Mouse (Mus musculus): ENCODE data around the gene Eif4enif1.

Eif4enif1 gene

DNA sequence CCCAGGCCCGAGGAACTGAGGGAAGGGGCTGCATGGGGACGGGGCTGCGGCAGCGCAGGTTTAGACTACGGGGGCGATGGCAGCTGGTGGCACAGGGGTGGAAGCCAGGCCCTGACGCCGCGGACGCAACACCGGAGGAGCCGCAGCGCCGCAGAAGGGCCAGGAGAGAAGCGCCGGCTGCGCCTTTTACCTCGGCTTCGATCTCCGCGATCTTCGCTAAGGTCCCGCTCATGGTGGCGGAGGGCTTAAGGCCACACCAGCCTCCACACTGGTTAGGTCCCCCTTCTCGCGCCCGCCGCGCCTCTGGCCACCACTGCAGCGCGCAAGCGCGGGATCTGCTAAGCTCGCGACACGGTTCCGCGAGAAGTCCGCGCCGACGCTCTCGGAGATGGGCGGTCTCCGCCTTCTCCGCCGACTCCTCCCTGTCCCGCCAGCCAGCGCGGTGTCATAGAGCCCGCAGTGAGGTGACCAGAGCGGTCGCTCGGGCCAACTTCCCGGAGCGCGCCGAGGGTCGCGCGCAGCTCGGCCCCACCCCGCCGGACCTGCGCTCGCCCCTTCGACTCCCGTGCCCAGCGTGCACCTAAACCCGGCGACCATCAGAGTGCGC lies 64.0 kb downstream of the Eif4enif1 start, which contains the start of gene Drg1:
Gene Drg1 (minus strand): TSS at position 337 of the 607 bp plus-strand sequence.
- DNase-seq (ENCODE audit: low read depth, low spot score) = peak; percentile 99

DNA sequence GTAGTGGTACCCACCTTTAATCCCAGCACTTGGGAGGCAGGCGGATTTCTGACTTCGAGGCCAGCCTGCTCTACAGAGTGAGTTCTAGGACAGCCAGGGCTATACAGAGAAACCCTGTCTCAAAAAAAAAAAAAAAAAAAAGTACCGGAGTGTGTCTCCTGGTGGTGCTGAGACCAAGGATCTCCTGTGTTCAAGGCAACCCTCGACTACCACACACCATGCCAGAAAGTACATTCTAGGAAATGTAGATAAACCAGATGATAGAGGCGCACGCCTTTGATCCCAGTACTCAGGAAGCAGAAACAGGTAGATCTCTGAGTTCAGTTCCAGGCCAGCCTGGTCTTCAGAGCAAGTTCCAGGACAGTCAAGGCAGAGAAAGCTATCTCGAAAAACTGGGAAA lies 64.9 kb downstream of the Eif4enif1 start:
- peak; percentile 18 for DNase-seq (ENCODE audit: low read depth, low spot score)

DNA sequence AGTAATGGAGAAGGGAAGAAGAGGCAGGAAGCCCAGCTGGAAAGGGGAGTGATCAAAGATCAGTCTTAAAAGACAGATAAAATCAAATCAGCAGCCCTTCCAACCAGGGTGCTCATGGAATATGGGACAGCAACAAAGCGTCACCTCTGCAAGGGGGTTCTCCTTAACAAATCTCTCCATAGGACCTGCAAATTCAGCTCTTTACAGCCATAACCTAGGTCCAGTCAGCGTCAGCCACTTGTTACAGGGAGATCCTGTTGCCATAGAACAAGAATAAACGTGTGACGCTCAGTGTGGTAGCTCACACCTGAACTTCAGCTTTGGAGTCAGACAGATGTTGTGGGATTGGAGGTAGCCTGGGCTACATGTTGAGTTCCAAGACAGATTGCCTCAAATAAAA lies 67.0 kb downstream of the Eif4enif1 start:
- DNase-seq (ENCODE audit: low read depth, low spot score) = no peak

DNA sequence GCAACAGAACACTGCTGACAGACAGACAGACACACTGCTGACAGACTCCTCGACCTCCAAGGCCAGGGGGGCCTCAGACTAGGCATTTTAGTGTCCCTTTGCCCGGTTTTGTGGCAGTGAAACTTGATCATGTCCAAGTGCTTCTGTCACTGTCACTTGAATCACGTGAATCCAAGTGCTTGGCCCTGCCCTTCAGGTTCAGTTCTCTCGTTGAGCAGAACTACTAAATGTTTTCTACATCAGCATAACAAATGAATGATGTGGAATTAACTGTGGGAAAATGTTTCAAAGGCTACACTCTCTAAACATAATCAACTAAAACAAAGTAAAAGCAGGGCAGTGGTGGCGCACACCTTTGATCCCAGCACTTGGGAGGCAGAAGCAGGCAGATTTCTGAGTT lies 76.2 kb downstream of the Eif4enif1 start:
- DNase-seq (ENCODE audit: low read depth, low spot score) = peak; percentile 71

DNA sequence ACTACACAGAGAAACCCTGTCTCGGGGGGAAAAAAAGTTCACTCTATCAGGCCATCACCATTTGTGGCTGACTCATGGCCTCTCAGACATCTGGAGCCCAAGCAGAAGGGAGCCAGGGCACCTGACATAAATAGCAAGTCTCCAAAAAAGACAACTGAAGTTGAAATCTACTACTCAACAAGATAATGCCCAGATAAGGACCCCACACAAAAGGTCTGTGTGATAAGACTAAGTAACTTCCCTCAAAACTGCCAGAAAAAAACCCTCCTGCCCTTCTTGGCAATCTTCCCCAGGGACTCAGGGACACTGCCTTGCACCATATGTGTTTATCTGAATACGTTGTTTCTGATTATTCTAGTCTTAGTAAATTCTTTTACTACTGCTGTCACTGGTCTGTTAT lies 77.5 kb downstream of the Eif4enif1 start:
- DNase-seq (ENCODE audit: low read depth, low spot score) = no peak

DNA sequence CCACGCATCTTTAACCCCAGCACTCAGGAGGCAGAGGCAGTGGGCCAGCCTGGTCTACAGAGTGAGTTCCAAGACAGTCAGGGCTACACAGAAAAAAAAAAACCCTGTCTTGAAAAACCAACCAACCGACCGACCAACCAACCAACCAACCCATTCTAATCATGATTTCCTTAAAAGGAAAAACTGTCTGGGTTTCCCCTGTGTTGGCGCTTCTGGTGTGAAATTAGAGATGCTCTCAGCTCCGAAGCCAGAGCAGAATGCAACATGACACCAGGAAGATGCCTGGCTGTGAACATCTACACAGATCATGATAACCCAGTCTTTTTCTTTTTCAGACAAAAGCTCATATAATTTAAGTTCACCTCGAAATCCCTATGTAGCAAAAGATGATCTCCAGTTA lies 80.7 kb downstream of the Eif4enif1 start:
- no peak for DNase-seq (ENCODE audit: low read depth, low spot score)

DNA sequence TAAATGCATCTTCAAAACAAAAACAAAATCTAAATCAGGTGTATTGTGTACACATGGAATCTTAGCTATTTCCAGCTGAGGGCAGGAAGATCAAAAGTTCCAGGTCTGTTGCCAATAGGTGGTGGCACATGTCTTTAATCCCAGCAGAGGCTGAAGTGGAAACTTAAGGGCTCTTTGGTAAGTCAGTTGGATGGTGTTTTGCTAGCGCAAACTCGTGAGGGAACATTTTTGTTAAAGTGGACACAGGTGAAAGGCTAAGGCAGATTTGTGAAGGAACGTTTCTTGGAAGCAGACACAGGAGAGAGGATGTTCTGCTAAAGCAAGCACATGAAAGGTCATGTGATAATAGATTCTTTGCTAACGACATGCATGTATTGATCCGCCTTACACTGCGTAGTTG lies 81.5 kb downstream of the Eif4enif1 start:
- DNase-seq (ENCODE audit: low read depth, low spot score) = no peak

DNA sequence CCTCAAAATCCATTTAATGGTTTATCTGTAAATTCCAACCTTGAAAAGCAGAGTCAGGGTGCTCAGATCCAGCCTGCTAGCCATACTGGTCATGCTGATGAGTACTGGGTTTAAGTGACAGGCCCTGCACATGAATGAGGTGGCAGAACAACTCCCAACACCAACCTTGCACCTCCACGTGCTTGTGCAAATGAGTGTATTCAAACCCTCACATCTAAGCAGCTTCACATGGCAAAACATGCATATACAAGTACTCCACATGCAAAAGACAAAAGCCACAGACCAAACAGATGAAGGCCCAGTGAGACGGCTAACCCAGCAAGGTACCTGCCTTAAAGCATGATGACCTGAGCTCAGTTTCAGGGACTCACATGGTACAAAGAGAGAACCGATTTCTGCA lies 83.7 kb downstream of the Eif4enif1 start:
- DNase-seq (ENCODE audit: low read depth, low spot score) = no peak

DNA sequence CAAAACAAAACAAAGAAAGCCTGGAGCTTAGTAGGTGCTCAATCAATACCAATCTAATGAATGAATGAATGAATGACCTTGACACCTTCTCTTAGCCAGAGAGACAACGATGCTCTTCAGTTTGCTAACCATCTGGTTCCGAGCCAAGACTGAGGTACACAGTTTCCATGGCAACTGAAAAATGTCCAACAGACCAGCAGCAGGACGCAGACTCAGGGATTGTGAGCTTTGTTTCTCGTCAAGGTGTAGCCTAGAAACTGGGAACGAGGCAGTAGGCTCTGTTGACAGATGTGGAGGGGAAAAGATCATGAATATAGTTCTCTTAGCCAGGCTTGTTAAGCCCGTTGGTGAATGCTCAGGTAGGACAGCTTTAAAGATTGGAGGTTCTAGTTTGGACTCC lies 84.9 kb downstream of the Eif4enif1 start:
- DNase-seq (ENCODE audit: low read depth, low spot score) = peak; percentile 58

DNA sequence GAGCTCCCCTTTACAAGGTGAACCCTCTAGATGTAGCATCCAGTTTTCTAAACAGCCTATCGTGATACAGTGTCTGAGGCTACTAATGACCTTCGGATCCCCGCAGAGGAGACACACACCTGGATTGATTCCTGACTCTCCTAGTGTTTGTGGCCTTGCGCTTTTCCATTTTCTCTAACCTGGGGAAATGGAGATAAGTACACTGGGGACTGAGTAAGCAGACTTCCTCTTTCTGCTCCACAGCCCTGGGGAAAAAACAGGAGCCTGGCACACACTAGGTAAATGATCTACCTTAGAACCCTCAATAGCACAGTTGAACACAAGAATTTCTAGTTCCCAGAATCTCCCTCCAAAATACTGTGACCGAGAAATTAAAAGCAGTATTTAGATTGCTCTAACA lies 85.7 kb downstream of the Eif4enif1 start:
- DNase-seq (ENCODE audit: low read depth, low spot score) = no peak

DNA sequence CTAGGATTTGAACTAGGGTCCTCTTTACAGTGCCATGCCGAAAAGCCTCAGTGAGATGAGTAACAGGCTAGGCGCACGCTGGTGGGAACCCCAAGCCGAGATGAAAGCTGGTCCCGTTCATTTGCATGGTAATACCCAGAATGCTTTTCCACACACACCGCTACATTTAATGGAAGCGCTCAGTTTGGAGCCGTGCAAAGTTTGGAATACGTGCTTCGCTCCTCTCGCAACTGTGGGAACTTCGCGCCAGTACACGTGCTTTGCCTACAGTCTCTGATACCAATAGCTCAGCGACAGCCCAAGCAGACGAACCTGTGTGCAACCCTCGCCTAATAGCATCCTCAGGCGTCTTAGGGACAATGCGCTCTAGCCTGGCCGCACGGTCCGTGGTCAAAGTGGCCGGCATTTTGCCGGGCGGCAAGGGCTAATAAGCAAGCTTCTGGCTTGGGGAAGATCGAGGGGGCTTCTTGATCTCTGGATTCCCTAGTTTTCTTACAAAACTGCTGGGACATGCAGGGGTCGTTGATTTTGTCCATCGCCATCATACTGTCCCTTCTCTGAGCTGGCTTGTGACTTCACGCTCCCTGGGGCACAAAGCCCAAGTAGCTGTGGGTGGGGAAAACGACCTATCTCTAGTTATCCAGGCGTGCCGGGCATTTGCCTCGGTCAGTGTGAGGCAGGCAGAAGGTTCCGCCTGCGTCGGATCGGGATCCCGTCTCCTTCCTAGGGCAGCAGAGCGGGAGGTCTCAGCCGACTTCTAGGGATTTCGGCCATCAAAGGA lies 86.5 kb downstream of the Eif4enif1 start, which contains the start of gene Patz1:
Gene Patz1 (plus strand): TSS at position 354 of the 781 bp plus-strand sequence.
- DNase-seq (ENCODE audit: low read depth, low spot score) = peak; percentile 74

DNA sequence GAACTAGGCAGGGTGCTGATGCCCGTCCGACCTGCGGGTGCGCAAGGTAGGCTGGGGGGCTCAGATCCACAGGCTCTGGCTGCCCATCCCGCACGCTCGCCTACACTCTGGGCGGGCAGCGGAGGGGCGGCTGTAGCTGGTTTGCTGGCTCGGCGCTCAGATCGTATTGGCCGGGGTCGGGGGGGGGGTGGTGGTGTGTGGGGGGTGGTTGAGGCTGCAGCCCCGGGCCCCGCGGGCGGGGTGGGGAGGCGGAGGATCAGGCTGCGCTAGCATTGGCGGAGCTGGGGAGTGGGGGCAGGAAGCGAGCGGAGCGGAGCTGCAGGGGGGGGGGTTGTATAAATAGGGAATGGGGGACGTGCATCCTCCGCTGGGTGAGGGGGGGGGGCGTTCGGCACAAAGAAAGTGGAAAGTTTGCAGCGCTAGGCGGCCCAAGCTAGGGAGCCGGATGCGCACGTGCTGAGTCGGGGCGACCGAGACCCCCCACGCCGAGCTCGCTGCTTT lies 87.2 kb downstream of the Eif4enif1 start:
- DNase-seq (ENCODE audit: low read depth, low spot score) = peak; percentile 90

DNA sequence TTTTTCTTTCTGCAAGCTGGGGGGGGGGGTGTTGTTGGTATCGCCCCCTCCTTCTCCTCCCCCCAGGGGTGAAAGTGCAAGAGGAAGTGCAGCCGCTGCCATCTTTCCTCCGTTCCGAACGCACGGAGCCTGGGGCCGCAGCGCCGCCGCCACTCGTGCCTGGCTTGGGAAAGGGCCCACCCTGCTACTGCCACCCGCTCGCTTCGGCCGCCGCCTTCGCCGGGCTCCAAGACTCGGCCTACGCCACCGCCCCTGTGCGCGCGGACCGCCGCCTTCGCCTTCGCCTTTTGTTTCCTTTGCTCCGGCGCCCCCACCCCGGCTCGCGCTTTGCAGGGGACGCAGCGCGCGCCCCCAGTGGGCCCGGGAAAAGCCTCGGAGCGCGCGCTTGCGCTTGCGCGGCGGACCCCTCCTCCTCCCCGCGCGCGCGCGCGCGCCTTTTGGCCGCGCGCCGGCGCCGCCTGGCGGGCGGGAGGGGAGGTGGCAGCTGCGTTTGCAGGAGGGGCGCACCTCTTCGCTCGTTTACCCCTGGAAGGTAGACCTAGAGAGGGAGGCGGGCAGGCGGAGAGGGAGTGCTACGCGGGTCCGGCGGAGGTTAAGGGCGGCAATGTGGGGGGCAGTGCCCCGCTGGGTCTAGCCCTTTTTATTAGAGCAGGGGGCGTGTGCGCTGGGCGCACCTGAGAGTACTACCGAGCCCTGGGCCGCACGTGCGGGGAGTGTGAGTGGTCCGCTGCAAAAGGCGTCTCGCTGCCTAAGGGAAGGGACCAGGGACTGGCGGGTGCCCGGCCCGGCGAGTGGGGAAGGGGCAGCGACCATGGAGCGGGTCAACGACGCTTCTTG lies 87.8 kb downstream of the Eif4enif1 start:
- peak; percentile 96 for DNase-seq (ENCODE audit: low read depth, low spot score)

DNA sequence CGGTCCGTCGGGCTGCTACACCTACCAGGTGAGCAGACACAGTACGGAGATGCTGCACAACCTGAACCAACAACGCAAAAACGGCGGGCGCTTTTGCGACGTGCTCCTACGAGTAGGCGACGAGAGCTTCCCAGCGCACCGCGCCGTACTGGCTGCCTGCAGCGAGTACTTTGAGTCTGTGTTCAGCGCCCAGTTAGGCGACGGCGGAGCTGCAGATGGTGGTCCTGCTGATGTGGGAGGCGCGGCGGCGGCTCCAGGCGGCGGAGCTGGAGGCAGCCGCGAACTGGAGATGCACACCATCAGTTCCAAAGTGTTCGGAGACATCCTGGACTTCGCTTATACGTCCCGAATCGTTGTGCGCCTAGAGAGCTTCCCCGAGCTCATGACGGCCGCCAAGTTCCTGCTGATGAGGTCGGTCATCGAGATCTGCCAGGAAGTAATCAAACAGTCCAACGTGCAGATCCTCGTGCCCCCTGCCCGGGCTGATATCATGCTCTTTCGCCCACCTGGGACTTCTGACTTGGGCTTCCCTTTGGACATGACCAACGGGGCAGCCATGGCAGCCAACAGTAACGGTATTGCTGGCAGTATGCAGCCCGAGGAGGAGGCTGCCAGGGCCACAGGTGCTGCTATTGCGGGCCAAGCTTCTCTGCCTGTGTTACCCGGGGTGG lies 88.6 kb downstream of the Eif4enif1 start:
- DNase-seq (ENCODE audit: low read depth, low spot score) = peak; percentile 74

DNA sequence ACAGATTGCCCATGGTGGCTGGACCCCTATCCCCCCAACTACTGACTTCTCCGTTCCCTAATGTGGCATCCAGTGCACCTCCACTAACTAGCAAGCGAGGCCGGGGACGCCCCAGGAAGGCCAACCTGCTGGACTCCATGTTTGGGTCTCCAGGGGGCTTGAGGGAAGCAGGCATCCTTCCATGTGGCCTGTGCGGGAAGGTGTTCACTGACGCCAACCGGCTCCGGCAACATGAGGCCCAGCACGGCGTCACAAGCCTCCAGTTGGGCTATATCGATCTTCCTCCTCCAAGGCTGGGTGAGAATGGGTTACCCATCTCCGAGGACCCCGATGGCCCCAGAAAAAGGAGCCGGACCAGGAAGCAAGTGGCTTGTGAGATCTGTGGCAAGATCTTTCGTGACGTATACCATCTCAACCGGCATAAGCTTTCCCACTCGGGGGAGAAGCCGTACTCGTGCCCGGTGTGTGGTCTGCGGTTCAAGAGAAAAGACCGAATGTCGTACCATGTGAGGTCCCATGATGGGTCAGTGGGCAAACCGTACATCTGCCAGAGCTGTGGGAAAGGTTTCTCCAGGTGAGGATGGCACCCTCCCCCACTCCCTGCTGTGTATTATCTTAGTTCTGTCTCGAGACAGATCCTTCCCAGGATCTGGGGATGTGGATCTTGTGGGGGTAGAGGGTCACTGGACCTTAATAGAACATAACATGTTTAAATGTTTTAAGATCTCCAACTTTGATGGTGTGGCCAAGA lies 89.3 kb downstream of the Eif4enif1 start:
- DNase-seq (ENCODE audit: low read depth, low spot score) = peak; percentile 35

DNA sequence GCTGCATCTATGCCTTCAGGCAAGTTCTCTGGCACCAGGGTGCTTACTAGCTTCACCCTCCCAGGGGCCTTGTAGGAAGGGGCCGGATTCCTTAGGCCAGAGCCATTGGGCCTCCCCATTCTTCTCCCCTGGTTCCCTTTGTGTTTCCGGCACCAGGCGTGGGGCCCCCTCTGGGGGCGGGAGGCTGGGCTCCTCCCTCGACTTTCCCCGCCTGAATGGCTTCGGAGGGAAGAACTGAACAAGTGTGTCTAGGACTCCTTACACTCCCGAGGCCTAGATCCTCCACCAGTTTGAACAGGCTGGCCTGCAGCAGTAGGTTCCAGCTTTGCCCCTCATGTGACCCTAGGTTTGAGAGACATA lies 89.8 kb downstream of the Eif4enif1 start:
- peak; percentile 92 for DNase-seq (ENCODE audit: low read depth, low spot score)

DNA sequence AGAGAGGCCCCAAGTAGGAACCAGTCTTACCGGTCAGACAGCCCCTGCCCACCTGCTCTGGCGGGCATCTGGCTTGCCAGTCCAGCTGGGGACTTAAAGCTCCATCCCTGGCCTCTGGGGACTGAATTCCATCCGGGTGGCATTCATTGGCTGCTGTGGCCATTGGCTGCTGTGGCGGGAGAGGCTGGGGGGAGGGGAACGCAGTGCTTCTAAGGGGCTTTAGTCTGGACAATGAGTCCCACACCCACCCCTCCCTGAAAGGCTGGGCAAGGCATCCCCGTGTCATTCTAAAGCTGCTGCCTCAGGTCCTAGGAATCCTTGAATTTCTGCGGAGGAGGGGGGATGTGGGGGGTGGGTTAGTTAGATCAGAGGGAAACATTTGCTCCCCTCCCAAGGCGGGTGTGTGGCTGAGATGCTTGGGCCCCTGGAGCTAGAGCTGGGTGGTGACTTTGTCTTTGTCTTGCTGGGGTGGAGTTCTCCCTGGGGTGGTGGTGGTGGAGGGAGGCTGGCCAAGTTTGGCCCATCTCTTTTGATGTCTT lies 90.6 kb downstream of the Eif4enif1 start:
- peak; percentile 98 for DNase-seq (ENCODE audit: low read depth, low spot score)

DNA sequence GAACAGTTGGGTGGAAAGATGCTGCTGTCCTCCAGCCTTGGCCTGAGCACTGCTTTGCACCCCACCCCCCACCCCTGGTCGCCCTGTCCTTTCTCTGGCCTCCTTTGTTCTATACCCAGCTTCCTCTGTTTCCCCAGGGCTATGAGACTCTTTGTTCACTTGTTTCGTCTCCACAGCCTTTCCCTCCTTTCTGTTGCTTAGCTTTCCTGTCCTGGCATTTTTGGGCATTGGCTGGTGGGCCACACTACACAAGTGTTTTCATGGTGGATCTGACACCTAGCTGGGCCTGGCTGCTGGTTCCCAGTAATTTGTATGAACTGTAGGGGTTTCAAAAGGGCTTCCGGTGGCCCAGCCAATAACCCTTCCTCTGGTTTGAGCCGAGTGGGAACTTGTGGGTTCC lies 91.2 kb downstream of the Eif4enif1 start:
- no peak for DNase-seq (ENCODE audit: low read depth, low spot score)

Data from ZHBTc4 (cell line).